Mouse (Mus musculus): ENCODE data around the gene Tnni3k.

DNA sequence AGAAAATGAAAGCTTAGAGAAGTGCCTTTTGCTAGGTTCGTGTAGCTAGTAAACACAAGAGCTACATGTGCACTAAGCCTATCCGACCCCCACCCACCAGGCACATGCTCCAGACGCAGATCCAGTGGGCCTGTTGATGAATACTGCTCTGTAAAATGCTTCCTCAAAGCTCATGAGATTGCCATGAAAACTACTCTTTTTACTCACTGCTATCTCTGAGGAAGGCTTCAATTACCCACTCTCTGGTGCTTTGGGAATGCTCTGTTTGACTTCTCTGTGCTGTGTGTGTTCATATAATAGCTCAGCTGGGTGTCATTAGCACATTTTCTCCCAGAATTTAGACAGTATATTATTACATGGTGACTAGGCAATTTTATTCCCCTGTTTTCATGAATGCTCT lies 297.1 kb downstream of the Tnni3k start:
- TF ChIP-seq CTCF (IDR thresholded peaks at IDR 0.05; ENCODE audit: borderline replicate concordance, insufficient read depth, low read length) (no peak), POLR2A (IDR thresholded peaks at IDR 0.05; ENCODE audit: low read depth, low read length) (no peak)
